Mouse (Mus musculus) heart, embryonic 14.5 days (tissue): ENCODE data around the gene Plscr3. TPM values are rescaled to one million over a fixed set of nuclear protein-coding genes. Genes with fewer than 3 reads are reported as not detected.

ENCODE experiments used
- ATAC-seq: fragments of 200-750 bp; cut with Nextera tagmentation; 2 replicates; pipeline ENCODE4 v1.8.0; 2017; ENCODE audit warnings: low read depth, moderate TSS enrichment; ENCODE audit not compliant: insufficient number of reproducible peaks, insufficient read depth, low FRiP score
- H3K27ac ChIP-seq, 2 experiments: fragments of 200-500 bp in 1 of 2; fragments of 300-500 bp in 1 of 2; sonication (generic) in 1 of 2; replicated peaks in 1 of 2; 2 replicates each; pipeline ENCODE4 v1.5.1; 2012 to 2014; ENCODE audit warnings: low read depth in 2 of 2, low read length in 2 of 2, control low read depth in 1 of 2, mild to moderate bottlenecking in 1 of 2, mixed read lengths in 1 of 2; ENCODE audit not compliant: control insufficient read depth in 1 of 2, insufficient read depth in 1 of 2
- H3K27me3 ChIP-seq: fragments of 300-500 bp; sonication (generic); 2 replicates; pipeline ENCODE4 v1.6.1; 2014; ENCODE audit warnings: mild to moderate bottlenecking, low read length, control low read depth; ENCODE audit not compliant: control insufficient read depth, insufficient read depth
- H3K36me3 ChIP-seq: fragments of 300-500 bp; sonication (generic); 2 replicates; pipeline ENCODE4 v1.6.1; 2014; ENCODE audit warnings: mild to moderate bottlenecking, control low read depth, low read length, mixed read lengths; ENCODE audit not compliant: control insufficient read depth, insufficient read depth
- H3K4me1 ChIP-seq, 2 experiments: fragments of 200-500 bp in 1 of 2; fragments of 300-500 bp in 1 of 2; sonication (generic) in 1 of 2; 2 replicates each; pipeline ENCODE4 v1.6.1; 2012 to 2014; ENCODE audit warnings: low read length in 2 of 2, control low read depth in 1 of 2, mixed read lengths in 1 of 2; ENCODE audit not compliant: control insufficient read depth in 2 of 2, insufficient read depth in 2 of 2
- H3K4me2 ChIP-seq: fragments of 300-500 bp; sonication (generic); 2 replicates; pipeline ENCODE4 v1.6.1; 2014; ENCODE audit warnings: mild to moderate bottlenecking, low read length
- H3K4me3 ChIP-seq, 2 experiments: fragments of 200-500 bp in 1 of 2; fragments of 300-500 bp in 1 of 2; sonication (generic) in 1 of 2; 2 replicates each; pipeline ENCODE4 v1.5.1; 2012 to 2014; ENCODE audit warnings: low read length in 2 of 2, mild to moderate bottlenecking in 2 of 2, control low read depth in 1 of 2, low read depth in 1 of 2, moderate library complexity in 1 of 2; ENCODE audit not compliant: control insufficient read depth in 1 of 2, insufficient read depth in 1 of 2
- H3K9ac ChIP-seq: fragments of 300-500 bp; sonication (generic); 2 replicates; pipeline ENCODE4 v1.6.1; 2014; ENCODE audit warnings: mild to moderate bottlenecking, low read length
- H3K9me3 ChIP-seq: fragments of 300-500 bp; sonication (generic); 2 replicates; pipeline ENCODE4 v1.6.1; 2016; ENCODE audit warnings: low read length, control low read depth; ENCODE audit not compliant: control insufficient read depth
- WGBS: fragments of 180-500 bp; shearing (Covaris S2); extraction: QIAGEN DNeasy Blood & Tissue Kit; methylation state at CpG from one replicate; pipeline ENCODE4 v1.1.7; 2014; 5-methylcytosine and 5-hydroxymethylcytosine counted together
- polyA plus RNA-seq: library from polyadenylated mRNA; unstranded; fragments of >200 nt; fragmentation: Nextera tagmentation; extraction: Ambion mirVana; gene quantifications from 2 replicates; pipeline ENCODE4 v1.2.1, GENCODE M21; 2014

The Plscr3 gene
- polyA plus RNA-seq, 1 experiment from 2014 or later: 75.8 TPM

DNA sequence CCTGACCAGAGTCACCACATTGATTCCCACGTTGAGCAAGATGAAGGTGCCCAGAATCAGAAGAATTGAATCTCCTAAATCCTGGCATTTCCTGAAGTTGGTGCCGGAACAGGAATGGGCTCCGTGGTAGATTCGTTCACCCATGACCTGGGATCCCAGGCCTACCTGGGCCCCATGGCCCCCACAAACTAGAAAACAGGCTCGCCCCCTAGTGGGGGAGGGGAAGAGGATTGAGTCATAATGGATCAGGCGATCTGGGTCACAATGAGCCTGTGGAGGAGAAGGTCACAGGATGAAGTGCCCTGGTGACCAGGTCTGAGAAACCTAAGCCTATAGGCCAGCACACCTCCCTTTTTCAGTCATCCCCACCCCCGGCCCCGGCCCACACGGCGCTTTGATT is 31.0 kb upstream of the Plscr3 start, which contains the start of gene Gm39566:
Gm39566 (minus strand) TSS at position 144 of the 400 bp plus-strand sequence.
- Histone ChIP-seq H3K9ac (no peak within 1 kb of the TSS), H3K4me3 (no peak within 1 kb of the TSS), H3K4me1 (no peaks in the 10 kb centered on the region), H3K4me2 (no peak within 1 kb of the TSS), H3K27ac (no peak within 1 kb of the TSS), H3K27me3 (no peaks in the 10 kb centered on the region), H3K36me3 (no peaks in the 10 kb centered on the region), H3K9me3 (0 out of 2 replicates have a peak, but pooled peaks cover 4% of the 10 kb centered on the region)
- 58% methylated on average over 10 of the region's 10 CpGs for WGBS
- no peak for ATAC-seq

DNA sequence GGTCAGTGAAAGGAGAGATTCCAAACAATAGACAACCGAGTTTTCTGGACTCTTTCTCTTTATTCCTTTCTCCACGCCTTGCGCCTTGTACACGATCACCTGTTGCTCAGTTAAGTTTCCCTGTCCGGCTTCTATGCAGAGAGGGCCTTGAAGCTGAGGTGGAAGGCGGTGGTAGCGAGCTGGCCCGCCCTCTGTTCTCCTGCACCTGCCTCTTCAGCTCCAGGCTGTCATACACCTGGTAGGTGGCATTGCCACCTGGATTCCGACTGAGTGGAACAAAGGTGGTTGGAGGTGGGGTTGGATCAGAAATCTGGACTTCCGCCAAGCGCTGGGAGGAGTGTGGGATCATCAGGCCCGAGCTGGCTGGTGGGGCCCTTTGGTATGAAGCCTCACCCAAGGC is 29.7 kb upstream of the Plscr3 start:
- Histone ChIP-seq H3K9ac (no peak overlapping the region), H3K4me2 (no peak overlapping the region), H3K27ac (no peak overlapping the region), H3K36me3 (no peaks in the 10 kb centered on the region), H3K4me3 (no peak overlapping the region), H3K4me1 (no peaks in the 10 kb centered on the region), H3K27me3 (no peaks in the 10 kb centered on the region), H3K9me3 (0 out of 2 replicates have a peak, but pooled peaks cover 4% of the 10 kb centered on the region)
- WGBS: 86% methylated on average over 12 of the region's 12 CpGs
- ATAC-seq: no peak

DNA sequence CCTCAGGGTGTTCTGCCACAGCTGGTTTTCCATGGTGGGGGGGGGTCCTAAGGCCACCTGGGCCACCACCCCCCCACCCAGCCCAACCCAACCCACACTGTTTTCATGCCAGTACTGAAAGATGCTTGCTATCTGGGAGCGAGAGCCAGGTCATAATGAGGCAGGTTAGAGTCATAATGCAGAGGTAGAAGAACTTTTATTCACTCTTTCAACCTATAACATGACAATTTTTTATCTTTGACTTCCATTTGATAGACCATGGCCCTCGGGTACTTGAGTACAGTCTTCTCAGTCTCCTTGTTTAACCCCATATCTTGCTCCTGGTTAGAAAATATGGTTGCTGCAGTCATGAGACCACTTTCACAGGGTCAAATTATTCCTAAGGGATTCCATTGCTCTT is 27.8 kb upstream of the Plscr3 start, which contains the start of gene Spem2:
Spem2 (minus strand) TSS at position 101 of the 400 bp plus-strand sequence.
- no peak within 1 kb of the TSS for H3K4me2 ChIP-seq
- H3K27ac ChIP-seq: no peak within 1 kb of the TSS
- no peaks in the 10 kb centered on the region for H3K27me3 ChIP-seq
- 0 out of 2 replicates have a peak, but pooled peaks cover 4% of the 10 kb centered on the region for H3K9me3 ChIP-seq
- no peaks in the 10 kb centered on the region for H3K36me3 ChIP-seq
- ATAC-seq: no peak
- WGBS: 75% methylated on average over 2 of the region's 2 CpGs
- H3K4me1 ChIP-seq: no peaks in the 10 kb centered on the region
- H3K9ac ChIP-seq: no peak within 1 kb of the TSS
- no peak within 1 kb of the TSS for H3K4me3 ChIP-seq

DNA sequence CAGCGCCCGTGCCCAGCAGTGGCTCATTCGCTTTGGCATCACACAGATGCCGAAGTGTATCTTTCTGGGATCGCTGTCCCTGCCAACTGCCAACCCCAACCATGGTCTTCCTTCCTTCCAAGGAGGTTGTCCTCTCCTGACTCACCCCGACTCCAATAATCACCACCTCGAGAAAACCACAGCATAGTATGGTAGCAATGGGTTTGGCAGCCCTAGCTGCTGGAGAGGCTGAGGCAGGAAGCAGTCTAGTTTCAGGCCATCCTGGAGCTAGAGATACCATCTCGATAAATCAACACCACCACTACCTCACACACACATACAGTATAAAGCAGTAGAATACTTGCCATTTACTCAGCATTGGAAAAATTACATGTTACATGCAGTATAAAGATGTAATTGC is 27.3 kb upstream of the Plscr3 start:
- Histone ChIP-seq H3K4me3 (no peak overlapping the region), H3K4me2 (no peak overlapping the region), H3K4me1 (no peaks in the 10 kb centered on the region), H3K9ac (no peak overlapping the region), H3K27me3 (no peaks in the 10 kb centered on the region), H3K27ac (no peak overlapping the region), H3K9me3 (0 out of 2 replicates have a peak, but pooled peaks cover 4% of the 10 kb centered on the region), H3K36me3 (no peaks in the 10 kb centered on the region)
- ATAC-seq: no peak
- WGBS: 88% methylated on average over 8 of the region's 8 CpGs

DNA sequence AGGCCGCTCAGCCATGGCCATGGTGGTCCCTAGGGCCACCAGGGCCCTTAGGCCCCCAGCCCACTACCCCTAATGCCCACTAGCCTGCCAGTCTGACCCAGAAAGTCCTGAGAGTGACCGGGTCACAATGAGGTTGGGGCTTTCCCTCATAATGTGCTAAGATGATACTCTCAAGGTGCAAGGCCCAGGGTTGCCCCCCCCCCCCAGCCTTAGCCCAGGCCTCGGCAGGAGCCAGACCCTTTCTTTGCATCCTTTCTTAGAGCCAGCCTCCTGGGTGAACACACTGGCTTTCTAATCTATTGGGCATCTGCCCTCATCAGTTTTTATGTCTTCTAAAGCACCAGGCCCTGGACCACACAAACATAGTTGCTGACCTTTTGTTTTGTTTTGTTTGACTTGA is 24.1 kb upstream of the Plscr3 start, which contains the start of gene Spem1:
Spem1 (minus strand) TSS at position 101 of the 400 bp plus-strand sequence.
- Histone ChIP-seq H3K36me3 (peaks cover 13% of the 10 kb centered on the region), H3K27ac (no peak within 1 kb of the TSS), H3K4me2 (no peak within 1 kb of the TSS), H3K4me3 (no peak within 1 kb of the TSS), H3K27me3 (no peaks in the 10 kb centered on the region), H3K4me1 (no peaks in the 10 kb centered on the region), H3K9ac (no peak within 1 kb of the TSS), H3K9me3 (0 out of 2 replicates have a peak, but pooled peaks cover 4% of the 10 kb centered on the region)
- 80% methylated on average over 3 of the region's 3 CpGs for WGBS
- no peak for ATAC-seq

DNA sequence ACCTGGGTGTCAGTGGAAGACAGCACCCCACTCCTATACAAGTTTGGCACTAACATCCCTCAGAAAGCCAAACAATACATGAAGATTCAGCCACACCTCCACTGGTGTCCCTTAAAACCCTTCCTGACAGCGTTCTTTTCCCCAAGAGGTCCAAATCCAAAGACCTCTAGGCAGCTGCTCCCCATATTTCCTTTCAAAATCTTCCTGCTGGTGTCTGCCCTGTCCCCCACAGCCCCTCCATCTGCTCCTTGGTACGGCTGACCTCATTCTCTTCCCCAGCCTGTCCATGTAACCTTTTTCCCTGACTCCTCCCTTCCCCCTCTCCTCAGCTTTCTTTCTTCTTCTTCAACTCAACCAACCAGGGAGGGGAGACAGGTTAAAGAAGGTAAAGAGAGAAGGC is 22.7 kb upstream of the Plscr3 start:
- 71% methylated on average over 2 of the region's 2 CpGs for WGBS
- no peaks in the 10 kb centered on the region for H3K9me3 ChIP-seq

DNA sequence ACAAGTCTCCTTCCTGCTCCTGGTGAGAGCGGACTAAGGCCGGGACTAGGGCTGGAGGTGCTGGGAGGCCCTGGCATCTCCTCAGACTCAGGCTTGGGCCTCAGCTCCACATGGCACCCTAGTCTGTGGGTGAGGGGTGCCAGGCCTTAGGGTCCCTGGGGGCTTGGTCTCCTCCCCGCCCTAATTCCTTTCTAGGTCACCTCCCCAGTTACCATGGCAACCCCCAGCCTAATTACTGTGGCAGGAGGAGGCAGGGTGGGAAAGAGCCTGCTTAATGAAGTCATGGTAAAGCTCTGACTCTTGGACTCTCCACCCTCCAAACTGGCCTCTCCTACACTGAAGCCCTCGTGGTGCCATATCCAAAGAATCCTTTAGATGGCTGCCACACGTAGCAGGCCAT is 17.3 kb upstream of the Plscr3 start:
- H3K4me2 ChIP-seq: no peak overlapping the region
- 78% methylated on average over 5 of the region's 5 CpGs for WGBS
- no peak for ATAC-seq
- H3K27me3 ChIP-seq: peaks cover 13% of the 10 kb centered on the region; the same call in 1 of the 2 replicates
- H3K36me3 ChIP-seq: peaks cover 24% of the 10 kb centered on the region
- no peaks in the 10 kb centered on the region for H3K9me3 ChIP-seq
- no peak overlapping the region for H3K9ac ChIP-seq
- no peak overlapping the region for H3K27ac ChIP-seq
- peaks cover 0 to 5% of the 10 kb centered on the region in 2 experiments; a peak in 2 of 4 replicates for H3K4me1 ChIP-seq
- no peak overlapping the region for H3K4me3 ChIP-seq

More for the DNA sequence above, 22.7 kb upstream of the Plscr3 start:
- Histone ChIP-seq H3K36me3 (peaks cover 24% of the 10 kb centered on the region), H3K4me1 (no peaks in the 10 kb centered on the region), H3K27ac (no peak overlapping the region), H3K27me3 (no peaks in the 10 kb centered on the region), H3K4me3 (no peak overlapping the region), H3K4me2 (no peak overlapping the region), H3K9ac (no peak overlapping the region)
- ATAC-seq: no peak

DNA sequence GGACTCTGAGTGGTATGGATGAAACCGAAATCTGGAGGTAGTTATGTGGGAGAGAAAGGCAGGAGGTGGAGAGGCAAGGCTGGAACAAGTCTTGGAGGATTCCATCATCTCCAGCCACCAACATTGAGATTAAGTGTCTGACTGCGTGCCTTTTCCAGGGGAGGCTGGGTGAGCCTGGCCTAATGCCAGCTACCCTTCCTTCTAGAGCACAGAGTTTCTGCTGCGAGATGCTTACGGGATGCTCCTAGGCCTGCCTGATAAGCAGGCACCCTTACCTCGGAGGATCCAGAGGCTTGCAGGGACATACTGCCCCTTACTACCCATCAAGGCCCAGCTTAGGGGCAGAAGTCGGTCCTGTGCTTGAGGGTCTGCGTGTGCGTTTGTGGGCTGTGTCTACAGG is 12.6 kb upstream of the Plscr3 start:
- Histone ChIP-seq H3K36me3 (no peaks in the 10 kb centered on the region), H3K4me2 (peak overlapping the region; percentile 86), H3K27ac (no peak overlapping the region), H3K4me3 (peak overlapping the region; percentile 34 to 40), H3K27me3 (peaks cover 44% of the 10 kb centered on the region), H3K9ac (peak overlapping the region; percentile 73), H3K9me3 (no peaks in the 10 kb centered on the region), H3K4me1 (peaks cover 3 to 18% of the 10 kb centered on the region in 2 experiments; a peak in 2 of 4 replicates)
- WGBS: 41% methylated on average over 8 of the region's 8 CpGs
- no peak for ATAC-seq
